Comparison of ENCODE assay signal across 8 mouse cellular contexts in genomic region chr12:64966652-64967435, GRCm38 (mm10). TPM values are rescaled to one million over a fixed set of nuclear protein-coding genes. Genes with fewer than 3 reads are reported as not detected.
A peak's percentile ranks its signal among the peaks of the same experiment; 100 is the strongest.
DNase-seq lines count a peak whose midpoint lies in the region; ATAC-seq and TF ChIP-seq lines count a peak whose summit lies in the region.

No protein-coding gene starts in this region.

- H3K9me3 ChIP-seq in heart, embryonic 10.5 days, result no peaks in the 10 kb centered on the region
- no peaks in the 10 kb centered on the region for H3K9me3 ChIP-seq in G1E (replicated peaks)
- no peaks in the 10 kb centered on the region for H3K9me3 ChIP-seq in forebrain, embryonic 10.5 days
- H3K9me3 ChIP-seq in intestine, postnatal 0 days (ENCODE audit: control insufficient read depth), result no peaks in the 10 kb centered on the region
- no peaks in the 10 kb centered on the region for H3K9me3 ChIP-seq in megakaryocyte, embryonic 14.5 days

- H3K36me3 ChIP-seq in heart, embryonic 10.5 days, result peaks cover 5% of the 10 kb centered on the region; the same call in 1 of the 2 replicates
- peaks cover 20% of the 10 kb centered on the region for H3K36me3 ChIP-seq in G1E (replicated peaks)
- peaks cover 16% of the 10 kb centered on the region for H3K36me3 ChIP-seq in forebrain, embryonic 10.5 days (replicated peaks)
- H3K36me3 ChIP-seq in intestine, postnatal 0 days (ENCODE audit: control insufficient read depth, insufficient read depth), result no peaks in the 10 kb centered on the region
- H3K36me3 ChIP-seq in megakaryocyte, embryonic 14.5 days (replicated peaks; ENCODE audit: low read length), result peaks cover 10% of the 10 kb centered on the region

- WGBS in heart, embryonic 10.5 days, result 4% methylated on average over 19 of the region's 19 CpGs
- WGBS in forebrain, embryonic 10.5 days, result 9% methylated on average over 19 of the region's 19 CpGs
- WGBS in intestine, postnatal 0 days, result 2% methylated on average over 19 of the region's 19 CpGs

- DNase-seq in heart, embryonic 10.5 days (ENCODE audit: low spot score), result no peak
- DNase-seq in heart, adult 8-10 months (ENCODE audit: low spot score), result no peak
- peak; percentile 25 for DNase-seq in G1E (ENCODE audit: low spot score)
- peak; percentile 20 for DNase-seq in forebrain, embryonic 10.5 days (ENCODE audit: extremely low spot score, low spot score)
- no peak for DNase-seq in urinary bladder, postnatal 14 days (ENCODE audit: low spot score)

- peak overlapping the region; percentile 94 for H3K27ac ChIP-seq in heart, embryonic 10.5 days
- H3K27ac ChIP-seq in forebrain, embryonic 10.5 days, result peak overlapping the region; percentile 92
- no peak overlapping the region; the same call in 1 of the 2 replicates for H3K27ac ChIP-seq in intestine, postnatal 0 days (ENCODE audit: low read depth, low read length)

- H3K27me3 ChIP-seq in heart, embryonic 10.5 days (ENCODE audit: insufficient read depth, poor library complexity, severe bottlenecking), result no peaks in the 10 kb centered on the region
- H3K27me3 ChIP-seq in G1E (ENCODE audit: insufficient read depth, low read length), result no peaks in the 10 kb centered on the region
- no peaks in the 10 kb centered on the region for H3K27me3 ChIP-seq in forebrain, embryonic 10.5 days (ENCODE audit: poor library complexity, severe bottlenecking)
- no peaks in the 10 kb centered on the region for H3K27me3 ChIP-seq in intestine, postnatal 0 days (replicated peaks; ENCODE audit: control insufficient read depth, insufficient read depth, low read length)
- H3K27me3 ChIP-seq in megakaryocyte, embryonic 14.5 days (replicated peaks), result no peaks in the 10 kb centered on the region

- peak overlapping the region; percentile 71 for H3K4me2 ChIP-seq in intestine, postnatal 0 days (replicated peaks; ENCODE audit: low read depth)

- H3K9ac ChIP-seq in intestine, postnatal 0 days (ENCODE audit: low read depth, low read length), result peak overlapping the region; percentile 91

- ATAC-seq in G1E (ENCODE audit: extremely low read depth, insufficient number of reproducible peaks, low FRiP score, poor library complexity, severe bottlenecking), result no peak
- no peak for ATAC-seq in intestine, postnatal 0 days
- no peak for ATAC-seq in erythroid progenitor cell, adult 5-6 weeks (replicated peaks; ENCODE audit: low FRiP score, poor library complexity, severe bottlenecking)

- TF ChIP-seq CTCF in G1E (IDR thresholded peaks at IDR 0.05; ENCODE audit: low read depth, low read length), result no peak
- 0 out of 2 replicates have a peak, but pooled peaks have one; percentile 7 for TF ChIP-seq CTCF in intestine, postnatal 0 days (IDR thresholded peaks at IDR 0.05; ENCODE audit: low read depth)

- peaks cover 11% of the 10 kb centered on the region; the same call in 1 of the 2 replicates for H3K4me1 ChIP-seq in heart, embryonic 10.5 days
- peaks cover 46% of the 10 kb centered on the region for H3K4me1 ChIP-seq in G1E (ENCODE audit: insufficient read depth, low read depth, low read length)
- peaks cover 54% of the 10 kb centered on the region for H3K4me1 ChIP-seq in forebrain, embryonic 10.5 days
- H3K4me1 ChIP-seq in intestine, postnatal 0 days (replicated peaks; ENCODE audit: control insufficient read depth, insufficient read depth, low read length), result no peaks in the 10 kb centered on the region
- H3K4me1 ChIP-seq in megakaryocyte, embryonic 14.5 days, result peaks cover 40% of the 10 kb centered on the region

- H3K4me3 ChIP-seq in heart, embryonic 10.5 days, result peak overlapping the region; percentile 90
- H3K4me3 ChIP-seq in G1E (ENCODE audit: low read depth, low read length), result peak overlapping the region; percentile 91
- peak overlapping the region; percentile 91 for H3K4me3 ChIP-seq in forebrain, embryonic 10.5 days
- peak overlapping the region; percentile 79 for H3K4me3 ChIP-seq in intestine, postnatal 0 days (ENCODE audit: low read depth, low read length)
- H3K4me3 ChIP-seq in megakaryocyte, embryonic 14.5 days (replicated peaks), result peak overlapping the region; percentile 94

RNA-seq across cellular contexts. Expression of gene Togaram1, which starts 1.2 kb away (rescaled TPM):
- 21.9 and 22.8 TPM in 2 replicates for polyA plus RNA-seq in heart, embryonic 10.5 days (2016; fragmentation: Nextera tagmentation; extraction: Ambion mirVana)
- total RNA-seq in heart, adult 8-10 months (2022), result 10 to 100 TPM in 1 of 4 experiments, 1 to 10 TPM in 3; 9.3 to 13.6 (median 9.7) TPM
- total RNA-seq in G1E (2014; fragmentation: Nextera tagmentation) (102 and 106 TPM in 2 replicates), G1E (2017) (79.3 and 91.5 TPM in 2 replicates)
- polyA plus RNA-seq in G1E (2012), result 11.4 and 12.1 TPM in 2 replicates
- 25.2 and 26.6 TPM in 2 replicates for polyA plus RNA-seq in forebrain, embryonic 10.5 days (2016; fragmentation: Nextera tagmentation; extraction: Ambion mirVana)
- 12.4 and 14.3 TPM in 2 replicates for polyA plus RNA-seq in intestine, postnatal 0 days (2015; fragmentation: Nextera tagmentation; extraction: Ambion mirVana)
- 1.2 and 4.4 TPM in 2 replicates for polyA plus RNA-seq in megakaryocyte, embryonic 14.5 days (2012; ENCODE audit: insufficient read depth, low replicate concordance)
- total RNA-seq in erythroid progenitor cell, adult 5-6 weeks (2015; ENCODE audit: low replicate concordance), result 11.9 and 22.2 TPM in 2 replicates
- 21.4 and 31.5 TPM in 2 replicates for total RNA-seq in erythroid progenitor cell, adult 5-6 weeks (2017; ENCODE audit: low replicate concordance)

RNA-seq across cellular contexts. Expression of gene Klhl28, which starts 1.5 kb away (rescaled TPM):
- 7.1 and 9.6 TPM in 2 replicates for polyA plus RNA-seq in heart, embryonic 10.5 days (2016; fragmentation: Nextera tagmentation; extraction: Ambion mirVana)
- total RNA-seq in heart, adult 8-10 months (2022), result 10 to 100 TPM in 3 of 4 experiments, 1 to 10 TPM in 1; 8.8 to 14.1 (median 11.0) TPM
- total RNA-seq in G1E (2014; fragmentation: Nextera tagmentation) (41.1 and 42.1 TPM in 2 replicates), G1E (2017) (34.9 and 37.9 TPM in 2 replicates)
- 0.57 and 0.92 TPM in 2 replicates for polyA plus RNA-seq in G1E (2012)
- 10.0 and 10.4 TPM in 2 replicates for polyA plus RNA-seq in forebrain, embryonic 10.5 days (2016; fragmentation: Nextera tagmentation; extraction: Ambion mirVana)
- polyA plus RNA-seq in intestine, postnatal 0 days (2015; fragmentation: Nextera tagmentation; extraction: Ambion mirVana), result 7.6 and 8.0 TPM in 2 replicates
- polyA plus RNA-seq in megakaryocyte, embryonic 14.5 days (2012; ENCODE audit: insufficient read depth, low replicate concordance), result 0.25 and 0.27 TPM in 2 replicates
- 14.8 and 18.9 TPM in 2 replicates for total RNA-seq in erythroid progenitor cell, adult 5-6 weeks (2015; ENCODE audit: low replicate concordance)
- total RNA-seq in erythroid progenitor cell, adult 5-6 weeks (2017; ENCODE audit: low replicate concordance), result 9.9 and 13.8 TPM in 2 replicates

RNA-seq across cellular contexts. Expression of gene Gm527, which starts 49.1 kb away (rescaled TPM):
- 1.4 and 2.4 TPM in 2 replicates for polyA plus RNA-seq in heart, embryonic 10.5 days (2016; fragmentation: Nextera tagmentation; extraction: Ambion mirVana)
- 1 to 10 TPM; 1.8 to 3.3 (median 2.9) TPM for total RNA-seq in heart, adult 8-10 months (2022)
- total RNA-seq in G1E (2014; fragmentation: Nextera tagmentation) (7.1 and 13.8 TPM in 2 replicates), G1E (2017) (16.6 and 17.0 TPM in 2 replicates)
- 0.75 and 0.89 TPM in 2 replicates for polyA plus RNA-seq in G1E (2012)
- polyA plus RNA-seq in forebrain, embryonic 10.5 days (2016; fragmentation: Nextera tagmentation; extraction: Ambion mirVana), result 1.1 and 1.4 TPM in 2 replicates
- 1.3 and 2.1 TPM in 2 replicates for polyA plus RNA-seq in intestine, postnatal 0 days (2015; fragmentation: Nextera tagmentation; extraction: Ambion mirVana)
- 0.10 TPM in 1 of 2 replicates, not detected in the other for polyA plus RNA-seq in megakaryocyte, embryonic 14.5 days (2012; ENCODE audit: insufficient read depth, low replicate concordance)
- 3.2 TPM in 1 of 2 replicates, not detected in the other for total RNA-seq in erythroid progenitor cell, adult 5-6 weeks (2015; ENCODE audit: low replicate concordance)
- total RNA-seq in erythroid progenitor cell, adult 5-6 weeks (2017; ENCODE audit: low replicate concordance), result 1.3 TPM in 1 of 2 replicates, not detected in the other

Comparison
In these comparisons a context has a peak if more than half of its experiments do, and no peak if none do; other contexts are left out.
1. DNase-seq: peak in G1E (single experiment) and forebrain, embryonic 10.5 days (single experiment); none in heart, embryonic 10.5 days (single experiment), heart, adult 8-10 months (single experiment) and urinary bladder, postnatal 14 days (single experiment).
2. Peak in every context shown above with its lines, with median percentiles within 50 percentile points of each other: H3K4me3 ChIP-seq.